Mouse (Mus musculus) kidney, adult 2 months (tissue): ENCODE measurements at regions not wholly inside any gene's neighbourhood (a gene's known extent, or its start where the extent isn't known, plus 50 kb on each side); places are given as distances from the start of the nearest gene placed in this dataset.

Source experiments
- CTCF ChIP-seq: fragments of 200-500 bp; conservative IDR thresholded peaks from 2 replicates; pipeline ENCODE4 v1.5.1; 2011; ENCODE audit warnings: low read depth, mild to moderate bottlenecking, control low read depth, low read length, moderate library complexity, mixed read lengths; ENCODE audit not compliant: insufficient read depth, insufficient read length
- POLR2A ChIP-seq: fragments of 200-500 bp; IDR thresholded peaks from one replicate; pipeline ENCODE4 v1.6.1; 2011; ENCODE audit warnings: low read depth, low read length, control low read depth

DNA sequence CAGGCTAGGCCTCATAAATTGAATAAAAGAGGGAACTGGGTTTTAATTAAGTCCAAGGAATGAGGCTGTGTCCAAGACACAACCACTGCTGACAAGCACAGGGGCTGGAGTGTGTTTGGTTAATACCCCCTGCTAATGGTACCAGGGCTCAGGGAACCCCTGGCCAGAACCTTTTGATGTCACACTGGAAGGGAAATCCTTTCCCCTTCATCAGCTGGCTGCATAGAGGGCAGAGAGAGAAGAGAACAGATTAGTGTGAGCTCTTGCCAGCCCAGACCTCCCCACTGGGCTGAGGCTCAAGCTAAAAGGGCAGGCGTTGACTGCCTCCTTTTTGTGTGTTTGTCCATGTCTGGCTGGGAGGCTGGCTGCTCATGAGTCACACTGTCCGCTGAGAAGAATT, 301.1 kb upstream of the Dynlrb2 start:
- TF ChIP-seq POLR2A (no peak), CTCF (no peak)
